Mouse (Mus musculus): ENCODE data around the gene Arsa. TPM values are rescaled to one million over a fixed set of nuclear protein-coding genes. Genes with fewer than 3 reads are reported as not detected.

The Arsa gene
- polyA plus RNA-seq, 1 experiment from 2014 or later: 14.2 TPM

GRCm38 (mm10) chr15:89523283-89523832, 46.1 kb upstream of the Arsa start:
- ATAC-seq (ENCODE audit: insufficient read depth): peak; percentile 80

GRCm38 (mm10) chr15:89522566-89523282, 45.5 kb upstream of the Arsa start:
- H3K4me3 ChIP-seq (ENCODE audit: low read depth, low read length): peak overlapping the region; percentile 38; the same call in 1 of the 2 replicates
- DNase-seq (no peak), ATAC-seq (ENCODE audit: insufficient read depth) (0 out of 2 replicates have a peak, but pooled peaks have one; percentile 24)
- H3K36me3 ChIP-seq (ENCODE audit: insufficient read depth): peaks cover 9% of the 10 kb centered on the region
- H3K9me3 ChIP-seq (ENCODE audit: low read depth, low read length): no peaks in the 10 kb centered on the region
- 86% methylated on average over 10 of the region's 10 CpGs for WGBS
- H3K27ac ChIP-seq (ENCODE audit: low read depth): no peak overlapping the region
- no peak overlapping the region for H3K9ac ChIP-seq
- H3K27me3 ChIP-seq (ENCODE audit: insufficient read depth, low read length): peaks cover 15% of the 10 kb centered on the region; the same call in 1 of the 2 replicates
- no peaks in the 10 kb centered on the region for H3K4me1 ChIP-seq (ENCODE audit: insufficient read depth)
- peak overlapping the region; percentile 87; the same call in 1 of the 2 replicates for H3K4me2 ChIP-seq
- TF ChIP-seq CTCF (IDR thresholded peaks at IDR 0.05; ENCODE audit: low read depth): no peak

More at GRCm38 (mm10) chr15:89523283-89523832, 46.1 kb upstream of the Arsa start:
- peak overlapping the region; percentile 38 for H3K4me3 ChIP-seq (ENCODE audit: low read depth, low read length)
- WGBS: 5% methylated on average over 27 of the region's 47 CpGs
- peak; percentile 71 for DNase-seq
- H3K9me3 ChIP-seq (ENCODE audit: low read depth, low read length): no peaks in the 10 kb centered on the region
- H3K36me3 ChIP-seq (ENCODE audit: insufficient read depth): peaks cover 9% of the 10 kb centered on the region
- TF ChIP-seq CTCF (IDR thresholded peaks at IDR 0.05; ENCODE audit: low read depth): no peak
- no peak overlapping the region for H3K27ac ChIP-seq (ENCODE audit: low read depth)
- H3K4me2 ChIP-seq: peak overlapping the region; percentile 87
- H3K9ac ChIP-seq: peak overlapping the region; percentile 71
- H3K27me3 ChIP-seq (ENCODE audit: insufficient read depth, low read length): peaks cover 15% of the 10 kb centered on the region; the same call in 1 of the 2 replicates
- no peaks in the 10 kb centered on the region for H3K4me1 ChIP-seq (ENCODE audit: insufficient read depth)

GRCm38 (mm10) chr15:89521951-89522350, 44.7 kb upstream of the Arsa start:
- WGBS: 66% methylated on average over 7 of the region's 7 CpGs
- no peaks in the 10 kb centered on the region for H3K4me1 ChIP-seq (ENCODE audit: insufficient read depth)
- TF ChIP-seq CTCF (IDR thresholded peaks at IDR 0.05; ENCODE audit: low read depth): no peak
- DNase-seq: no peak
- no peak overlapping the region for H3K4me2 ChIP-seq
- no peak overlapping the region for H3K9ac ChIP-seq
- no peak overlapping the region for H3K4me3 ChIP-seq (ENCODE audit: low read depth, low read length)
- peaks cover 9% of the 10 kb centered on the region for H3K36me3 ChIP-seq (ENCODE audit: insufficient read depth)
- no peak overlapping the region for H3K27ac ChIP-seq (ENCODE audit: low read depth)
- no peaks in the 10 kb centered on the region for H3K9me3 ChIP-seq (ENCODE audit: low read depth, low read length)
- H3K27me3 ChIP-seq (ENCODE audit: insufficient read depth, low read length): peaks cover 15% of the 10 kb centered on the region; the same call in 1 of the 2 replicates
- ATAC-seq (ENCODE audit: insufficient read depth): no peak

GRCm38 (mm10) chr15:89512679-89513078, 35.5 kb upstream of the Arsa start:
- DNase-seq: no peak
- no peak for ATAC-seq (ENCODE audit: insufficient read depth)
- WGBS: 57% methylated on average over 4 of the region's 4 CpGs
- H3K27ac ChIP-seq (ENCODE audit: low read depth): no peak overlapping the region
- H3K9me3 ChIP-seq (ENCODE audit: low read depth, low read length): no peaks in the 10 kb centered on the region
- H3K4me1 ChIP-seq (ENCODE audit: insufficient read depth): no peaks in the 10 kb centered on the region
- no peak overlapping the region for H3K9ac ChIP-seq
- H3K36me3 ChIP-seq (ENCODE audit: insufficient read depth): 0 out of 2 replicates have a peak, but pooled peaks cover 2% of the 10 kb centered on the region
- no peak overlapping the region for H3K4me3 ChIP-seq (ENCODE audit: low read depth, low read length)
- H3K4me2 ChIP-seq: no peak overlapping the region
- no peak for TF ChIP-seq CTCF (IDR thresholded peaks at IDR 0.05; ENCODE audit: low read depth)
- H3K27me3 ChIP-seq (ENCODE audit: insufficient read depth, low read length): no peaks in the 10 kb centered on the region

GRCm38 (mm10) chr15:89507751-89508150, 30.5 kb upstream of the Arsa start:
- TF ChIP-seq CTCF (IDR thresholded peaks at IDR 0.05; ENCODE audit: low read depth): no peak
- Histone ChIP-seq H3K4me3 (ENCODE audit: low read depth, low read length) (no peak overlapping the region), H3K4me1 (ENCODE audit: insufficient read depth) (no peaks in the 10 kb centered on the region), H3K36me3 (ENCODE audit: insufficient read depth) (peaks cover 25% of the 10 kb centered on the region; the same call in 1 of the 2 replicates), H3K27me3 (ENCODE audit: insufficient read depth, low read length) (no peaks in the 10 kb centered on the region), H3K9me3 (ENCODE audit: low read depth, low read length) (no peaks in the 10 kb centered on the region), H3K4me2 (no peak overlapping the region), H3K9ac (no peak overlapping the region), H3K27ac (ENCODE audit: low read depth) (no peak overlapping the region)
- 86% methylated on average over 8 of the region's 8 CpGs for WGBS
- DNase-seq (no peak), ATAC-seq (ENCODE audit: insufficient read depth) (no peak)

DNA sequence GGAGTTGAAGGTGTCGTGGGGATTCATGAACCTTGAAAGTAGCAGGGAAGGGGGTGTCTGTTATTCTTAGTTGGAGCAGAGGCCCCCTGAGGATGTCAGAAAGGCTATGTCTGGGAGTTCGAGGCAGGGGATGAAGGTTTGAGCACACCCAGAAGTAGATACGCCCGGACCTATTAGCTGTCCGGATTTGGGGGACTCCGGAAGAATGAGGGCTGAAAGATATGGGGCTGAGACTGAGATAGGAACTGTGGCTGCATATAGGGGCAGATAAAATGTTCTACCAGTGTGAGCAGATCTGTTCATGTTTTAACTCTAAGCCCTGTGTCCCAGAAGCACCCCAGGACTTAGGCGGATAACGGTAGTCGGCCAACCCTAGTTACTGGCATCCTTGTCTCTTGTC, 27.6 kb upstream of the Arsa start:
- H3K9ac ChIP-seq: no peak overlapping the region
- no peak for TF ChIP-seq CTCF (IDR thresholded peaks at IDR 0.05; ENCODE audit: low read depth)
- peaks cover 25% of the 10 kb centered on the region; the same call in 1 of the 2 replicates for H3K36me3 ChIP-seq (ENCODE audit: insufficient read depth)
- peaks cover 5% of the 10 kb centered on the region; the same call in 1 of the 2 replicates for H3K27me3 ChIP-seq (ENCODE audit: insufficient read depth, low read length)
- 92% methylated on average over 9 of the region's 9 CpGs for WGBS
- ATAC-seq (ENCODE audit: insufficient read depth) (no peak), DNase-seq (no peak)
- no peaks in the 10 kb centered on the region for H3K4me1 ChIP-seq (ENCODE audit: insufficient read depth)
- no peak overlapping the region for H3K4me3 ChIP-seq (ENCODE audit: low read depth, low read length)
- no peak overlapping the region for H3K4me2 ChIP-seq
- H3K9me3 ChIP-seq (ENCODE audit: low read depth, low read length): no peaks in the 10 kb centered on the region
- no peak overlapping the region for H3K27ac ChIP-seq (ENCODE audit: low read depth)

DNA sequence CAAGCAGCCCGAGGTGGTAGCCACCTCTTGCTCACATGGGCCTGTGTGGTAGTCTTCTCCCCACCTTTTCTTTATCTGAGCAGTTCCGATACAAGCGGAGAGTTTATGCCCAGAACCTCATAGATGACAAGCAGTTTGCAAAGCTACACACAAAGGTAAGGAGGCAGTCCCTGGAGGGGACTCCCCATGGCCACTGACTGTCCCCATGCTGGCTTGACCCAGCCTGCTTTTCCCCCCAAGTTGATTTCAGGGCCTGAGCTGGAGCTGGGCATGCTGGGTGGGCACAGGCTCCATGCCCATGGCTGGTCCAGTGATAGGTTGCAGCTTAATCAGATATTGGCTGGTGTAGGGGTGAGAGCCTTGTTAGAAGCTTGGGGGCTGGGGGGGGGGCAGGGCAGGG, 24.1 kb upstream of the Arsa start:
- Histone ChIP-seq H3K27ac (ENCODE audit: low read depth) (no peak overlapping the region), H3K27me3 (ENCODE audit: insufficient read depth, low read length) (peaks cover 21% of the 10 kb centered on the region), H3K4me2 (no peak overlapping the region; the same call in 1 of the 2 replicates), H3K9me3 (ENCODE audit: low read depth, low read length) (no peaks in the 10 kb centered on the region), H3K36me3 (ENCODE audit: insufficient read depth) (peaks cover 18% of the 10 kb centered on the region; the same call in 1 of the 2 replicates), H3K4me3 (ENCODE audit: low read depth, low read length) (peak overlapping the region; percentile 74; the same call in 1 of the 2 replicates), H3K9ac (no peak overlapping the region), H3K4me1 (ENCODE audit: insufficient read depth) (0 out of 2 replicates have a peak, but pooled peaks cover 3% of the 10 kb centered on the region)
- ATAC-seq (ENCODE audit: insufficient read depth) (no peak), DNase-seq (no peak)
- no peak for TF ChIP-seq CTCF (IDR thresholded peaks at IDR 0.05; ENCODE audit: low read depth)
- 85% methylated on average over 3 of the region's 3 CpGs for WGBS

All from lung, embryonic 14.5 days (tissue).